Mouse (Mus musculus): ENCODE results near the gene Fastk.
"Not testable (repeated sequence)": the region's sequence is repeated elsewhere in the genome, so short reads cannot be mapped to it uniquely, and the experiment has no call there.

The Fastk gene

GRCm38 (mm10) chr5:24423129-24424003 is 21.7 kb downstream of the Fastk start, which contains the start of the genes Cdk5 and Slc4a2:
Cdk5 (minus strand) TSS chr5:24423530.
Slc4a2 (plus strand) TSS chr5:24423837.
- DNase-seq (ENCODE audit: low spot score): peak; percentile 92

- no peak for DNase-seq (ENCODE audit: low spot score)
These were observed 24.7 kb downstream of the Fastk start for GRCm38 (mm10) chr5:24420381-24420780.

GRCm38 (mm10) chr5:24417587-24417986 is 27.5 kb downstream of the Fastk start:
- no peak for DNase-seq (ENCODE audit: low spot score)

GRCm38 (mm10) chr5:24416222-24416736 is 28.8 kb downstream of the Fastk start:
- DNase-seq (ENCODE audit: low spot score): peak; percentile 53

GRCm38 (mm10) chr5:24413938-24414337 is 31.1 kb downstream of the Fastk start:
- no peak for DNase-seq (ENCODE audit: low spot score)

- no peak for DNase-seq (ENCODE audit: low spot score)
These were observed 31.9 kb downstream of the Fastk start, which contains the start of gene Asic3 for GRCm38 (mm10) chr5:24413042-24413693. Asic3 (plus strand) TSS chr5:24413392.

- no peak for DNase-seq (ENCODE audit: low spot score)
These were observed 33.0 kb downstream of the Fastk start for GRCm38 (mm10) chr5:24412063-24412462.

- DNase-seq (ENCODE audit: low spot score): no peak
These were observed 35.6 kb downstream of the Fastk start for GRCm38 (mm10) chr5:24409466-24409865.

- DNase-seq (ENCODE audit: low spot score): no peak
These were observed 36.4 kb downstream of the Fastk start for GRCm38 (mm10) chr5:24408651-24409050.

GRCm38 (mm10) chr5:24405389-24405876 is 39.7 kb downstream of the Fastk start:
- DNase-seq (ENCODE audit: low spot score): no peak

- no peak for DNase-seq (ENCODE audit: low spot score)
These were observed 40.3 kb downstream of the Fastk start for GRCm38 (mm10) chr5:24404594-24405360.

- DNase-seq (ENCODE audit: low spot score): no peak
These were observed 43.1 kb downstream of the Fastk start for GRCm38 (mm10) chr5:24401969-24402368.

- no peak for DNase-seq (ENCODE audit: low spot score)
These were observed 44.0 kb downstream of the Fastk start for GRCm38 (mm10) chr5:24400911-24401605.

- no peak for DNase-seq (ENCODE audit: low spot score)
These were observed 44.7 kb downstream of the Fastk start for GRCm38 (mm10) chr5:24400362-24400761.

GRCm38 (mm10) chr5:24399686-24400085 is 45.4 kb downstream of the Fastk start:
- no peak for DNase-seq (ENCODE audit: low spot score)

GRCm38 (mm10) chr5:24396254-24396653 is 48.8 kb downstream of the Fastk start:
- not testable (repeated sequence) for DNase-seq (ENCODE audit: low spot score)

- peak; percentile 92 for DNase-seq (ENCODE audit: low spot score)
These were observed 50.8 kb downstream of the Fastk start for GRCm38 (mm10) chr5:24394165-24394894.

- DNase-seq (ENCODE audit: low spot score): peak; percentile 75
These were observed 51.6 kb downstream of the Fastk start, which contains the start of gene Abcb8 for GRCm38 (mm10) chr5:24393392-24393997. Abcb8 (plus strand) TSS chr5:24393663.

GRCm38 (mm10) chr5:24392724-24393123 is 52.4 kb downstream of the Fastk start:
- DNase-seq (ENCODE audit: low spot score): no peak

- no peak for DNase-seq (ENCODE audit: low spot score)
These were observed 53.2 kb downstream of the Fastk start, which contains the start of gene Atg9b for GRCm38 (mm10) chr5:24391864-24392263. Atg9b (minus strand) TSS chr5:24392143.

Data from ovary, postnatal 14 days (tissue).